Mouse (Mus musculus) forebrain, embryonic 15.5 days (tissue): ENCODE results near the gene Rcan2. TPM values are rescaled to one million over a fixed set of nuclear protein-coding genes. Genes with fewer than 3 reads are reported as not detected.

Source experiments
- ATAC-seq: fragments of 200-750 bp; cut with Nextera tagmentation; replicated peaks from 2 replicates; pipeline ENCODE4 v1.8.0; 2017; ENCODE audit warnings: mild to moderate bottlenecking, moderate TSS enrichment, moderate library complexity
- H3K27ac ChIP-seq: fragments of 300-500 bp; sonication (generic); replicated peaks from 2 replicates; pipeline ENCODE4 v1.5.1; 2015; ENCODE audit warnings: mild to moderate bottlenecking, inconsistent platforms
- H3K27me3 ChIP-seq: fragments of 300-500 bp; sonication (generic); 2 replicates; pipeline ENCODE4 v1.6.1; 2015; ENCODE audit warnings: inconsistent platforms
- H3K36me3 ChIP-seq: fragments of 300-500 bp; sonication (generic); 2 replicates; pipeline ENCODE4 v1.6.1; 2015; ENCODE audit warnings: mild to moderate bottlenecking, inconsistent platforms
- H3K4me1 ChIP-seq: fragments of 300-500 bp; sonication (generic); 2 replicates; pipeline ENCODE4 v1.6.1; 2015; ENCODE audit warnings: inconsistent platforms
- H3K4me2 ChIP-seq: fragments of 300-500 bp; sonication (generic); replicated peaks from 2 replicates; pipeline ENCODE4 v1.6.1; 2015; ENCODE audit warnings: mild to moderate bottlenecking, inconsistent platforms
- H3K4me3 ChIP-seq: fragments of 300-500 bp; sonication (generic); 2 replicates; pipeline ENCODE4 v1.5.1; 2015; ENCODE audit warnings: mild to moderate bottlenecking, inconsistent platforms
- H3K9ac ChIP-seq: fragments of 300-500 bp; sonication (generic); replicated peaks from 2 replicates; pipeline ENCODE4 v1.6.1; 2015; ENCODE audit warnings: mild to moderate bottlenecking, inconsistent platforms
- H3K9me3 ChIP-seq: fragments of 300-500 bp; sonication (generic); 2 replicates; pipeline ENCODE4 v1.6.1; 2016; ENCODE audit warnings: inconsistent platforms
- WGBS: fragments of 180-500 bp; shearing (Covaris S2); methylation state at CpG from one replicate; pipeline ENCODE4 v1.1.7; 2015; ENCODE audit warnings: mixed read lengths; 5-methylcytosine and 5-hydroxymethylcytosine counted together
- polyA plus RNA-seq: library from polyadenylated mRNA; unstranded; fragments of >200 nt; fragmentation: Nextera tagmentation; extraction: Ambion mirVana; gene quantifications from 2 replicates; pipeline ENCODE4 v1.2.1, GENCODE M21; 2015

Gene Rcan2
- polyA plus RNA-seq, 1 experiment from 2014 or later = 30.1 TPM

DNA sequence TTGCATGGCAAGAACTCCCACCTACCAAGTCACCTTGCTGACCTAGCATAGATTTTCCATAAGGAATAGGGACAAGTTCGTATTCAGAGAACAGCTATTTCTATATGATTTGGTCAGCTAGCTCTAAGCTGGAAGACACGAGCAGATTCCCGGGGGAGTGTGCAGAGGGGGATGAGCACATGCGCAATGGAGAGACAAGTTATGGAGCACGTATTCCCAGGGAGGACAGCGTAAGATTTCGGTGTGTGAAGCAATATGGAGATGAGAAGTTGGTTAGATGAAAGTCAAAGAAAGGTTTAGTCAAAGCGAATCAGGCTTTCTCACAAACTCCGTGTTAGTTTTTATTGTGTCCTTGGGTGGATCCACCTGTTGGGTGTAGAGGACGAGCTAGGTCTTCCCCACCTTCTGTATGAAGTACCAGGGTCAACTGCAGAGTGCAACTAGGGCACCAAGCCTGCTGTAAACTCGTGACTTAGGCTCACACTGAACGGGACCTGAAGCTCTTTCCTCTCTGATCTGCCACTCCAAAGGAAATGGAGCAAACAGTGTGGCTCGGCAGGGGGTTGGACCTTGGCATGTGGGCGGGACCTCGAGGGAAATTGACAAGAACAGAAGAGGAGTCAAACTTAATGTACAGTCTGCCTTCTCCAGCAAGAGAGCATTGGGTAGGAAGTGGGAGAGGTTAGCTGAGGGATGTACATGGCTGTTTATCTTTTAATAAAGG lies 31.4 kb downstream of the Rcan2 start:
- ATAC-seq = no peak
- no peaks in the 10 kb centered on the region for H3K36me3 ChIP-seq
- 81% methylated on average over 15 of the region's 15 CpGs for WGBS

DNA sequence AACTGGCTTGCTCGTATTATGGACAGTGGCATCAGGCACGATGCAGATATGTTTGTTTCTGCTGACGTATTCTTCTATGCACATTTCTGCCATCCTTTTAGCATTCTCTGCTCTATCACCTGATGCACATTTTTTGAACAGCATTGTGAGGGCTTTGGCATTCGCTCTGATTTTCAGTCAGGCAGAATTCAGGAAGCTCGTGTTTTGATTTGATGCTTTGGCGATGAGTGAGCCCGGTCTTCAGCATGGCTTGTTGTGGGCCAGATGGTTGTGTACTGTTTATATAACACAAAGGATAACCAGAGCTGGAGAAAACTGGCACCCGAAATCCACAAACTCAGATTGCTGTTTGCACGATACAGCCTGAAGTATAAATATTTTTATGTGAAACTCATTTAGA lies 39.1 kb downstream of the Rcan2 start:
- Histone ChIP-seq H3K27me3 (no peaks in the 10 kb centered on the region), H3K4me2 (no peak overlapping the region), H3K9ac (no peak overlapping the region), H3K36me3 (no peaks in the 10 kb centered on the region), H3K4me3 (no peak overlapping the region), H3K4me1 (no peaks in the 10 kb centered on the region), H3K27ac (no peak overlapping the region), H3K9me3 (no peaks in the 10 kb centered on the region)
- no peak for ATAC-seq
- WGBS = 76% methylated on average over 9 of the region's 9 CpGs

More for the DNA sequence above, 31.4 kb downstream of the Rcan2 start:
- H3K9ac ChIP-seq = no peak overlapping the region
- no peak overlapping the region for H3K4me3 ChIP-seq
- H3K27ac ChIP-seq = no peak overlapping the region
- H3K9me3 ChIP-seq = no peaks in the 10 kb centered on the region
- no peak overlapping the region for H3K4me2 ChIP-seq
- no peaks in the 10 kb centered on the region for H3K27me3 ChIP-seq
- no peaks in the 10 kb centered on the region for H3K4me1 ChIP-seq

DNA sequence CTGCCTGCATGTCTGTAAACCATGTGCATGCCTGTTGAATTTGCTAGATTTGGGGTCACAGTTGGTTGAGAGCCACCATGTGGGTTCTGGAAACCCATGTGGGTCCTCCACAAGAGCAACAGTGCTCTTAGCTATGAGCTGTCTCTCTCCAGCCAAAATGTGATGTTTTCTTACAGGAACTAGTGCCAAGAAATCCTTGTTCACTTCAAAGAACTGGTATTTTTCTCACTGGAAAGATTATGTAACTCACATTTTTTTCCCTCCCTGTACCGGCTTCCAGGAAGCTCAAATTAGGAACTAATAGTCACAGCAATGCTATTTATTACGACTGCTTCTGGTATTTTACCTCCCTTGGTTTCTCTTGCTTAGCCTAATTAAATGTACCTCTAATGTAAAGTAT lies 45.6 kb downstream of the Rcan2 start:
- Histone ChIP-seq H3K27me3 (no peaks in the 10 kb centered on the region), H3K4me2 (no peak overlapping the region), H3K4me3 (no peak overlapping the region), H3K9me3 (no peaks in the 10 kb centered on the region), H3K9ac (no peak overlapping the region), H3K4me1 (no peaks in the 10 kb centered on the region), H3K36me3 (no peaks in the 10 kb centered on the region), H3K27ac (no peak overlapping the region)
- 70% methylated on average over 2 of the region's 2 CpGs for WGBS
- ATAC-seq = no peak

DNA sequence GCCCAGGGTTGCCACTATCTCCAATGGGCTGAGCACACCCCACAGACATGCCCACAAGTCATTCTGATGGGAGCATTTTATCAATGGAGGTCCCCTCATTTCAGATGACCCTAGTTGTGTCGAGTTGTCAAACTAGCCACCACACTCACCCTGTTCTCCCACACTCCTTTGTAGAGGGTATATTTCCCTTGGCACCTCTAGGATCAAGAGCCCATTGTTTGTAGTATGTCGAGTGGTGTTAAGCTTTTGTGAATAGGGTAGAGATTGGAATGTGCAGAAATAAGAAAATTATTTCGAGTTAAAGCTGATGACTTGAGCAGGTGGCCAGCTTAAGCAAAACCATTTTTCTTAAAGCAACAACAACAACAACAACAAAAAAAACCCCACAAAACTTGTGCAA lies 47.8 kb downstream of the Rcan2 start:
- Histone ChIP-seq H3K4me2 (no peak overlapping the region), H3K4me1 (no peaks in the 10 kb centered on the region), H3K4me3 (no peak overlapping the region), H3K27me3 (no peaks in the 10 kb centered on the region), H3K9ac (no peak overlapping the region), H3K27ac (no peak overlapping the region), H3K9me3 (no peaks in the 10 kb centered on the region), H3K36me3 (no peaks in the 10 kb centered on the region)
- 76% methylated on average over 3 of the region's 3 CpGs for WGBS
- ATAC-seq = no peak

DNA sequence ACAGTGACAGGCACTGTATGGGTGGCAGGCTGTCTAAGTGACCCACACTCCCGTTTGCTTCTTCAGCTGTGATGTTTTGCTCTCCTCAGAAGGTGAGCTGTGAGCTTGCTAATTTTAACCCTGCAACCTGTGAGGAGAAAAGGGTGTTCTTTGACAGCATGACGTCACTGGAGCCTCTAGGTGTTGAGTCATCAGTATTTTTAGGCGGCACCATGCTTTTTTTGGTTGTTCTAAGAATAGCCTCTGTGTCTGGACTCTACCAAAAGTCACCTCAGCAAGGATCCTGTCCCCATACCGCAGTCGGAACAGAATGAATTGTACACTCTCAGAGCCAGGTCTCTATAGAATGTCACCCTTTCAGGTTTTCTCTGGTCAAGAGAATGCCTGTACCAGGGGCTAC lies 54.0 kb downstream of the Rcan2 start:
- Histone ChIP-seq H3K4me1 (no peaks in the 10 kb centered on the region), H3K4me2 (no peak overlapping the region), H3K27me3 (no peaks in the 10 kb centered on the region), H3K4me3 (no peak overlapping the region), H3K36me3 (no peaks in the 10 kb centered on the region), H3K9me3 (no peaks in the 10 kb centered on the region), H3K9ac (no peak overlapping the region), H3K27ac (no peak overlapping the region)
- no peak for ATAC-seq
- 85% methylated on average over 5 of the region's 5 CpGs for WGBS

DNA sequence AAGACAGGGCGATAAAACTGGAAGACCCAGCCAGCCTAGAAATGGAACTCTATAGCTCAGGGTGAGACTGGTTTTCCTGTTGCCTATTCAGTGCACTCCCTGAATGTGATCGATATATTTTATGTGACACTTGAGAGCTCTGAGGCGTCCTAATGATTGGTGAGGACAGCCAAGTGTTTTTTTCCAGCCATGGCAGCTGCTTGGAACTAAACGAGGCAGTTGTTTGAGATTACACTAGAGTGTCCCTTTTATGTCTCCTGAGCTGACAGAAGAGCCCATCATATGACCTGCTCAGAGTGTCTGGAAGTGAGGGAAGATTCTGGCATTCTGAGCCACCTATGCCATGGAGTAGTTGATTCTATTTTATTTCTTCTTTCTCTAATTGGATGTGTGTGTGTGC lies 54.9 kb downstream of the Rcan2 start:
- no peak for ATAC-seq
- no peak overlapping the region for H3K9ac ChIP-seq
- 65% methylated on average over 4 of the region's 4 CpGs for WGBS
- H3K4me1 ChIP-seq = no peaks in the 10 kb centered on the region
- H3K9me3 ChIP-seq = no peaks in the 10 kb centered on the region
- no peak overlapping the region for H3K4me3 ChIP-seq
- H3K27ac ChIP-seq = no peak overlapping the region
- no peak overlapping the region for H3K4me2 ChIP-seq
- no peaks in the 10 kb centered on the region for H3K36me3 ChIP-seq
- no peaks in the 10 kb centered on the region for H3K27me3 ChIP-seq

DNA sequence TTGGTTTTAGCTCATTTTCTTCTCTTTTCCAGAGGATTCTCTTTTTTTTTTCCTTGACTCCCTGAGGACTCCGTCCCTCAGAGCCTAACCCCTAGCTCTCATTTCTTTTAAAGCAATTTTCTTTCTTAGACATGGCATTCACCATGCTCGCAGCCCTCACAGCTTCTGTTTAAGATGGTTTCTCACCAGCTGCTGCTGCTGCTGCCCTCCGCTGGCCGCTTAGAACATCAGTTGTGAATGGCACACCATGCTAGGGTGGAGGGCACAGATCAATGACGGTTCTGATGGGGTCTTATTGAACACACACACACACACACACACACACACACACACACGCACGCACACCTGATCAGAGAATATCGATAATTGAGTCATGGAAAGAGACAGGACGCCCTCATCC lies 67.7 kb downstream of the Rcan2 start:
- Histone ChIP-seq H3K4me1 (no peaks in the 10 kb centered on the region), H3K9ac (no peak overlapping the region), H3K36me3 (no peaks in the 10 kb centered on the region), H3K9me3 (no peaks in the 10 kb centered on the region), H3K4me3 (no peak overlapping the region), H3K4me2 (no peak overlapping the region), H3K27me3 (no peaks in the 10 kb centered on the region), H3K27ac (no peak overlapping the region)
- WGBS = 79% methylated on average over 9 of the region's 9 CpGs
- ATAC-seq = no peak

DNA sequence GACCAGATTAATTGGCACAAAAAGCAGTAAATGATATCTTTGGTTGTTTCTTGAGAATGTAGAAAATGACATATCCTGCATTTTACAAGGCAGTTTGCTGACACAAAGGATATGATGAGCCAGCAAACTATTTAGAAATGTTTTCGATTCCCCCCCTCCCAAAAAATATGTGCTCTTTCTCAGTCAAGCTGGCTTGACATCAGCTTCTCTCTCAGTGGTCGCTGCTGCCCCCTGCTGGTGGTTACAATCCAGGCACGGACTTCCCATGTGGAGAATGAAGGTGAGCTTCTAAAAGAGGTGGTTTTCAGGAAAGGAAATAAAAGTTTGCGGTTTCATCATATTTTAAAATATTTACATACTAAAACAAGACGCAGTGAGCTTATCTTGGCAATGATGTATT lies 68.5 kb downstream of the Rcan2 start:
- Histone ChIP-seq H3K9me3 (no peaks in the 10 kb centered on the region), H3K4me1 (no peaks in the 10 kb centered on the region), H3K27me3 (no peaks in the 10 kb centered on the region), H3K4me3 (no peak overlapping the region), H3K9ac (no peak overlapping the region), H3K36me3 (no peaks in the 10 kb centered on the region), H3K4me2 (no peak overlapping the region), H3K27ac (no peak overlapping the region)
- WGBS = 18% methylated on average over 5 of the region's 5 CpGs
- ATAC-seq = no peak

DNA sequence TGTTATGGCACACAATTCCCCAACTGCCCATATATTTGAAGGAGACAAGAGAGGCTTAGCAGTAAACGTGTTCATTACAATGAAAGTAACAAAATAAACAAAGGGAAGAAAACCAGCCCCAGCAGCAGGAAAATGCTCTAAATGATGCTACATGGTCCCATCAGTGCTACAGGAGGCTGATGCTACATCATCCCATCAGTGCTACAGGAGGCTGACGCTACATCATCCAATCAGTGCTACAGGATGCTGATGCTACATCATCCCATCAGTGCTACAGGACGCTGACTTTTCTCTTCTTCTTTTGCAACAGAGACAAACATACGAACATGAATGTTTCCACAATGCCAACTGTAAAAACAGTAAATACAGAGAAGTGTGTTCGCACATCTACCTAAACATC lies 73.3 kb downstream of the Rcan2 start:
- Histone ChIP-seq H3K27ac (no peak overlapping the region), H3K9me3 (no peaks in the 10 kb centered on the region), H3K27me3 (no peaks in the 10 kb centered on the region), H3K4me1 (no peaks in the 10 kb centered on the region), H3K4me3 (no peak overlapping the region), H3K36me3 (no peaks in the 10 kb centered on the region), H3K4me2 (no peak overlapping the region), H3K9ac (no peak overlapping the region)
- no peak for ATAC-seq
- 91% methylated on average over 5 of the region's 5 CpGs for WGBS

DNA sequence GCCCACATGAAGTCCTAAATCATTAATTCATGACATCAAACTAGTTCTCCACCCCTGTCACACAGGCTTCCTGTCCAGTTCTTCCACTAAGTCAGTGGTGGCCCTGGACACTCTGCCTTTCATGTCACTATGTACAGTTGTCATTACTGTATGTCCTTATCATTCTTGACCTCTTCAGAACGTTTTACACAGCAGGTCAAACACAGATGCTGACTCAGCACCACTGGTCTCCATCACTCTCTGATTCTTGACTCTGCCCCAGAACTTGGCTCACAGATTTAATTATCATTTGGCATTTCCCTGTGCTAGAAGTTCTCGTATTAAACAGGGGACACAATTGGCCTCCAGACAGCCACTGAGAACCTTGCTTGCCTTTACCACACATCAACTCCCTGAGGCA lies 76.3 kb downstream of the Rcan2 start:
- Histone ChIP-seq H3K27ac (no peak overlapping the region), H3K9ac (no peak overlapping the region), H3K4me3 (no peak overlapping the region), H3K4me1 (no peaks in the 10 kb centered on the region), H3K4me2 (no peak overlapping the region), H3K36me3 (no peaks in the 10 kb centered on the region), H3K27me3 (no peaks in the 10 kb centered on the region), H3K9me3 (no peaks in the 10 kb centered on the region)
- WGBS = 55% methylated on average over 2 of the region's 2 CpGs
- ATAC-seq = no peak

DNA sequence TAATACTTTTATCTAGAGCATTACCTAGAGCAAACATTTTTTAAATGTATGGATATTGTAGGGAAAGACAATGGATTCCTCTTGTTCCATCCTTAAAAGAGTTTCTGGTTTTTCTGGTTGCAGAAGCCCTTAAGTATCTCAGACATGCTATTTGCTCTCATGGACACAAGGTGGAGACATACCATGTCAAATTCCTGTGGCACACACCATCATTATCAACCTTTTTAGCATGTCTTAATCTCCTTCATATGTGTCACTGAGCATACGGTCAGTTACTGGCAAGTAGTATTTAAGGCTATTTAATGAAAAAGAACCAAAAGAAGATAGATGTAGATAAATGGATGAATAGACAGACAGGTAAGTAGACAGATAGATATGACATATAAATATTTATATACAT lies 81.9 kb downstream of the Rcan2 start:
- no peak overlapping the region for H3K4me2 ChIP-seq
- no peaks in the 10 kb centered on the region for H3K27me3 ChIP-seq
- 17% methylated on average over 1 of the region's 1 CpGs for WGBS
- no peaks in the 10 kb centered on the region for H3K36me3 ChIP-seq
- no peaks in the 10 kb centered on the region for H3K9me3 ChIP-seq
- no peak overlapping the region for H3K9ac ChIP-seq
- no peak overlapping the region for H3K27ac ChIP-seq
- no peaks in the 10 kb centered on the region for H3K4me1 ChIP-seq
- H3K4me3 ChIP-seq = no peak overlapping the region
- ATAC-seq = peak; percentile 79

DNA sequence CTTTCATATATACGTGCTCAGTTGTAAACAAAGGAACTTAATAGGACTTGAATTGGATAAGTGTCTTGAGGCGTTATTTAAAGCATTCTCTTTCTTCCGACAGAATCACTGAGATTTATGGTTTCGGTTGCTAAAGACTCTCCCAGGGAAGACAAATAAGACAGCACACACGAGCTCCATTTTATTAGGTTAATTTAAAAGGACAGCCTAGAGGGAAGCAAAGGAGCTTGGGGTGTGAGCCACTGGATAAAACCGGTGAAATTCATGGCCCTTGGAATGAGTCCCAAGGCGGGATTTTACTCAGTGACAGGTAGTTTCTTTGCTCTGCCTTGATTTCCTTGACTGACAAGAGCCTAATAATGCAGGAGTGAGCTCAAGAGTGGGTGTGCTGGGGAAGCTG lies 85.1 kb downstream of the Rcan2 start:
- H3K27me3 ChIP-seq = no peaks in the 10 kb centered on the region
- 73% methylated on average over 7 of the region's 7 CpGs for WGBS
- no peaks in the 10 kb centered on the region for H3K4me1 ChIP-seq
- no peaks in the 10 kb centered on the region for H3K36me3 ChIP-seq
- H3K27ac ChIP-seq = no peak overlapping the region
- H3K9me3 ChIP-seq = no peaks in the 10 kb centered on the region
- no peak overlapping the region for H3K4me2 ChIP-seq
- no peak overlapping the region for H3K4me3 ChIP-seq
- no peak for ATAC-seq
- no peak overlapping the region for H3K9ac ChIP-seq

DNA sequence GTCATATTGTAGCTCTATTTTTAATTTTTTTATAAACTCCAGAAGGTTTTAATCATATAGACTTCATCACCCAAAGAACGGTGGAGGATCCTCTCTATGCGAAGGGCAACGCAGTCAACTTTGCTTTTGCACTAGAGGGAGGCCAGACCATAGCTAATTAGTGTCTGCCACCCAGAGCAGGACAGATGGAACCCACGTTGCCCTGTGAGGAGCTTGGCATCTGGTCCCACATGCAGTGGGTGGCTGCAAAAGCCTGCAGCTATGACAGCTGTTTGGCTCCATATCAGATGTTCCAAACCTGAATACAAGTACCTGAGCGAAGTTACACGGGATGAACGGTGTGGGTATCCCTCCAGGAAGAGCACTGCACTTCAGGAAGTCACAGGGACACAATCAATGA lies 86.8 kb downstream of the Rcan2 start:
- no peak for ATAC-seq
- no peak overlapping the region for H3K27ac ChIP-seq
- H3K36me3 ChIP-seq = no peaks in the 10 kb centered on the region
- H3K27me3 ChIP-seq = no peaks in the 10 kb centered on the region
- H3K9me3 ChIP-seq = no peaks in the 10 kb centered on the region
- no peak overlapping the region for H3K9ac ChIP-seq
- 78% methylated on average over 7 of the region's 7 CpGs for WGBS
- no peak overlapping the region for H3K4me3 ChIP-seq
- H3K4me1 ChIP-seq = no peaks in the 10 kb centered on the region
- no peak overlapping the region for H3K4me2 ChIP-seq
